Mouse (Mus musculus) Patski (cell line): ENCODE data around the gene Iqub. TPM values are rescaled to one million over a fixed set of nuclear protein-coding genes. Genes with fewer than 3 reads are reported as not detected.
A peak's percentile ranks its signal among the peaks of the same experiment; 100 is the strongest.

Experiments
- ATAC-seq: fragments of 100-300 bp; one replicate; pipeline ENCODE4 v1.8.0; 2021
- CTCF ChIA-PET: fragments of 350-600 bp; sonication (Branson Sonifier 250); formaldehyde crosslinking; loops from one replicate; lab custom pipeline; 2022; ENCODE audit warnings: inconsistent platforms; lab: Charles Lee
- POLR2A ChIA-PET: fragments of 350-600 bp; sonication (Branson Sonifier 250); formaldehyde crosslinking; loops from one replicate; lab custom pipeline; 2022; ENCODE audit warnings: antibody characterized with exemption, inconsistent platforms; lab: Charles Lee
- DNase-seq: peaks from one replicate; pipeline ENCODE4 v3.0.0-alpha.2; 2011; ENCODE audit warnings: low read depth, low spot score
- H3K27me3 ChIP-seq: fragments of 371-371 bp; one replicate; pipeline ENCODE4 v1.5.1; 2021
- CTCF ChIP-seq: fragments of 100-300 bp; IDR thresholded peaks from one replicate; pipeline ENCODE4 v1.5.1; 2021
- in situ Hi-C: fragments of 300-500 bp; cut with MboI; formaldehyde crosslinking; loops from 3 replicates; pipeline ENCODE4 v1.11.1; 2018; ENCODE audit warnings: low pct_unique_long_range_greater_than_20kb, mixed read lengths
- polyA plus RNA-seq: library from polyadenylated mRNA; unstranded; gene quantifications from one replicate; pipeline ENCODE4 v1.2.3, GENCODE M21; 2021

Iqub gene
- polyA plus RNA-seq, 1 experiment from 2014 or later, result not detected

DNA sequence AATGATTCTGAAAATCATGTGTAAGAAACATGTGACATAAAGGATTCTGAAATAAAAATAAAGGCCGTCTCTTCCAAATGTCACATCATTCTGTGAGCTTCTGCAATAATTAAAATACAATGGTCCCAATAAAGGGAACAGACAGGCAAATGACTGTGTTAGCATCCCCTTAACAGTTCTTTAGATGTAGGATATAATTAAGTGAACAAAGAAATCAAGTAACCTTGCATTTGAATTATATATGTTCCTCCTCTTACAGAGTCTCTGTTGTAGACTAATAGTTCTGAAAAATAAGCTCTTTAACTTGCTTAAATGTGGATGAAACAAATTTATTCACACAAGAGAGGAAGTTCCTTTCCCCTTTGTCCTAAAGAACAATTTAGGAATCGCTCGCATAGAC, 23.6 kb upstream of the Iqub start:
- TF ChIP-seq CTCF, result no peak
- in situ Hi-C loops, result no loop called here
- ChIA-PET CTCF (interaction anchor here (1.1 kb wide), 1 partner anchor 8 kb away, joined by 4 read pairs; no protein-coding TSS in a partner anchor), POLR2A (no interaction called here)
- DNase-seq (no peak), ATAC-seq (no peak)
- no peaks in the 10 kb centered on the region for H3K27me3 ChIP-seq

DNA sequence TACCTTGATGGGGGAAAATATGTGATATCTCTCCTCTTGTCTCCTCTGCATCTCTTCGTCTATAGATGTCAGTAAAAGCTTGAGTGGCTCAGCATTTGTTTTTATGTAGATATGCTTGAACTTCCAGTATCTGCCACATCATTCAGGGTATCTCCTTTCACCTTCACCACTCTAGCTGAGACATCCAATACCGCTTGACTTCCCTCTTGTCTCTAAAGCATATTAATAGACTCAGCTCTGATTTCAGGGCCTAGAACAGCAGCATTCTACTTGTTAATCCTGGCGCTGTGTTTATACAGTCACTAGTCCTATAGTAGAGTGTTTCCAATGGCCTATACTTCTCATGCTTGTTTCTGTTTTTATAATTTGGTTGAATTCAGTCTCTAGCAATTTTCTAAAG, 17.9 kb upstream of the Iqub start:
- ATAC-seq (no peak), DNase-seq (no peak)
- CTCF ChIA-PET, result interaction anchor here (1.0 to 1.1 kb wide), 2 partner anchors 13 to 18 kb away, joined by 3 to 4 read pairs; no protein-coding TSS in a partner anchor
- POLR2A ChIA-PET, result no interaction called here
- TF ChIP-seq CTCF, result no peak
- in situ Hi-C loops, result no loop called here
- no peaks in the 10 kb centered on the region for H3K27me3 ChIP-seq

DNA sequence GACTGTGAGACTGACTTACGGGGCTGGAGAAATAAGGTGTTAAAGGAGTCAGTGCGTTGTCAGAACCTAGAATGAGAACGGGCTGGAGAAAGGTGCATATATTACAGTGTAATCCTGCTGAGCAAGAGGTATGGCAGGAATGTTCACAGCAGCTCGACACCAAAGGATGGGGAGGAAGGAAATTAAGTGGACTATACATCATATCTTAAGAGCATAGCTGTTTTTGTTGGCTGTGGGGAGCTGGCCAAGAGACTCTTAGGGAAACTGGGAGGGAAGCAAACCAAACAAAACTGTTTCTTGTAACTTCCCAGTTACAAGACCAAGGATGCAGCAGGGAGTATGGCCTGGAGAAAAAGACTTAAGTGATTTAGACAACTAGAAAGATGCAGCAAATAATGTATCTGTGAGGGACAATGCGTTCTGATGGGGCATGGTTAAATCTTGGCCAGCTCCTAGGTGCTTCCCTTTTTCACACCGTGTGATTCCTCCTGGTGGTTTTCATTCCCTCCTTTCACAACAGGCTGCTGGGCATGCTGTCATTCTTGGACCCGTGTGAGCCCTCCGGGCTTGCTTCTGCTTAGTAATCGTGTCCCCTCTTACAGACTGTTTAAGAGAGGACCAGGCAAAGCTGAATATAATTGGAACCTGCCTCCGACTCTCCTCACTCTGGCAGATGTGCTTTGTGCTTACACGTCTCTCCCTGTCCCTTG, 16.0 kb upstream of the Iqub start:
- in situ Hi-C loops, result no loop called here
- ATAC-seq, result no peak
- ChIA-PET CTCF (interaction anchor here (0.9 to 3.0 kb wide), 10 partner anchors 12 to 133 kb away, joined by 3 to 42 read pairs (median 6); no protein-coding TSS in a partner anchor), POLR2A (no interaction called here)
- TF ChIP-seq CTCF, result no peak
- DNase-seq, result no peak
- no peaks in the 10 kb centered on the region for H3K27me3 ChIP-seq

DNA sequence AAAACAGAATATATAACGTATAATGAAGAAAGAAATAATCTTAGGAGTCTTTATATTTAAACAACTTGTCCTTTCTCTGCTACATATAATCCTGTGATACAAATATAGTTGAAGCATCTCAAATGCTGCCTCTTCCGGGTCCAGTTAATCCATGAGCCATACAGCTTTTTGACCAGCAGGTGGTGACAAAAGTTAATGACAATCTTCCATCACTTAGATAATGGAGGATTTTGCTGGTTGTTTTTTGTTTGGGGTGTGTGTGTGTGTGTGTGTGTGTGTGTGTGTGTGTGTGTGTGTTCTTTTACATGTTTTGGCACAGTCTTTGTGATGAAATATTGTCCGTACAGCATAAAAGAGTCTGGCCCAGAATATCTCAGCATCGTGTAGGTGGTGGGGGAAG, 15.3 kb upstream of the Iqub start:
- POLR2A ChIA-PET, result interaction anchor here (0.7 kb wide), 1 partner anchor 101 kb away, joined by 4 read pairs; no protein-coding TSS in a partner anchor
- peak; percentile 27 for ATAC-seq
- no peak for DNase-seq

DNA sequence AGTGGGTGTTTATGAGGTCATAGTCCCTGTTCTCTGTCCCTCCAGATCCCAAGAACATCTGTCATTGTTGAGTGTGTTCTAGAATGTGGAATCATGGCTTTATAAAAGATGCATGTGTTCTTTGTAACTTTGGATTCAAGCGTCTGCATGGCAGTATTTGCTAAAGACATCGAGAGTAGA, 13.1 kb upstream of the Iqub start, which contains the start of gene Asb15:
Gene Asb15 (plus strand): TSS at position 81 of the 180 bp plus-strand sequence.
- no peak for TF ChIP-seq CTCF
- H3K27me3 ChIP-seq, result no peaks in the 10 kb centered on the region
- DNase-seq (no peak), ATAC-seq (peak; percentile 2)
- POLR2A ChIA-PET, result no interaction called here
- CTCF ChIA-PET, result interaction anchor here (1.3 kb wide), 1 partner anchor 99 kb away, joined by 3 read pairs; no protein-coding TSS in a partner anchor
- in situ Hi-C loops, result loop anchor here (5.0 to 10.0 kb wide), 2 partner anchors 99 to 197 kb away; no protein-coding TSS in a partner anchor

More for the DNA sequence above, 15.3 kb upstream of the Iqub start:
- no peaks in the 10 kb centered on the region for H3K27me3 ChIP-seq
- TF ChIP-seq CTCF, result peak; percentile 63
- in situ Hi-C loops, result no loop called here
- CTCF ChIA-PET, result interaction anchor here (0.7 to 3.0 kb wide), 13 partner anchors 13 to 133 kb away, joined by 3 to 42 read pairs (median 5); no protein-coding TSS in a partner anchor

DNA sequence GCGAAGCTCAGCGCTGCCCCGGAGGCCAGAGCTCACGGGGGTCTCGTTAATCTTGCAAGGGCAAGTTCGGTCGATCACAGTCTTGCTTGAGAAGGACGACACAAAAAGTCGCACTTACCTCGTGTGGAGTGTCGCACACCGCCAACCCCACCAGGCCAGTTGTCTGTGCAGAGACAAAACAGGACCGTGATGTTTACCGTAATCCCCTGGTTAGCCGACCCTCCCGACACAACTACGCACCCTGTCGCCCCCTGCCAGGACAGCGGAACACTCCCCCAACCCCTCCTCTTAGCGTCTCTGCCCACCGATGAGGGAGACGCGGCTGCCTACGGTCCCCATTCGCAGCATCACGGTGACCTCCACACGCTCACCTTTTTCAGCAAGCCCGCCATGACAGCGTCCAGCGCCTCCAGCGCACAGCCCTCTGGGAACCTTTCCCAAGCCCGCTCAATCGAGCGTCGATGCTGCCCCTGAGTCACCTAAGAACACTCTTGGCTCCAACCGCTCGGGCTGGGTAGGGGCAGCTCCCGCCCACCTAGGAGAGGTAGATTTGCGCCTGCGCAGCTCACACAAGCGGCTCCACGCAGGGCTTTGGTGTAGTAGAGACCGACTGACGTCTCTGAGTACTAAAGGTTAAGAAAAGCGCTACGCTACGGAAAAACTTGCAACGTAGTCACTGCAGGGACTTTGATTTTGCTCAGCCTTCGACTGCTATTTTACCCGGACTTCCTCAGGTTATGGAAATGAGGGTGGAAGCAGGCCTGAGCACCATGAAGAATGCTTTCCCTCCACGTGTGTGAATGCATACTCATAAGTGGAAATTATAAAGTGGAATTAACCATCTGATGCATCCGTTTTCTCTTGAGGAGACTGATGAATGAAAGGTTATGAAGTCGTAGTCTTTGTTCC, 12.5 kb upstream of the Iqub start, which contains the start of gene Ndufa5:
Gene Ndufa5 (minus strand): TSS at position 859 of the 909 bp plus-strand sequence.
- TF ChIP-seq CTCF, result no peak
- no peaks in the 10 kb centered on the region for H3K27me3 ChIP-seq
- CTCF ChIA-PET, result interaction anchor here (1.0 to 1.3 kb wide), 2 partner anchors 10 to 100 kb away, joined by 3 read pairs; no protein-coding TSS in a partner anchor
- peak; percentile 98 for ATAC-seq
- POLR2A ChIA-PET, result interaction anchor here (0.5 kb wide), 1 partner anchor 407 kb away, joined by 3 read pairs; no protein-coding TSS in a partner anchor
- in situ Hi-C loops, result loop anchor here (5.0 to 10.0 kb wide), 2 partner anchors 100 to 197 kb away; no protein-coding TSS in a partner anchor
- DNase-seq, result peak; percentile 68

DNA sequence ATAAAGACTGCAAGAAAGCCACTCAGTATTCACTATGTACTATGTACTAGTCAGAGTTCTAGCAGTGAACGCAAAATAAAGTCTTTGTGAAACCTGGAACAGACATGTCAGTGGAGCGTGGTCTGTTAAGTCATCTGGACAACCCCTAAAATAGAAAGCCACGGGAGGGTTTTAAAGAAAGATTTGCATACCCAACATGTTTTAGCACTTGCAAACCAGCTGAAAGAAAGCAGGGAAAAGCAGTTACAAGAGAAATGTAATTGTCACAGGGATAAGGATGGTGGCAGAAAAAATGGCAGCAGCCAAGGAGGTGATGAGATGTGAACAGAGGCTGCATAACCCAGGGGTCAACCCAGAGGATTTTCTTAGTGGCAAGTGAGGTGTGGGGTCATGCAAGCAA, 10.8 kb upstream of the Iqub start:
- POLR2A ChIA-PET, result no interaction called here
- DNase-seq, result no peak
- no peaks in the 10 kb centered on the region for H3K27me3 ChIP-seq
- no peak for ATAC-seq
- CTCF ChIA-PET, result interaction anchor here (1.2 kb wide), 1 partner anchor 9 kb away, joined by 3 read pairs; no protein-coding TSS in a partner anchor
- no peak for TF ChIP-seq CTCF
- in situ Hi-C loops, result loop anchor here (5.0 to 10.0 kb wide), 2 partner anchors 102 to 199 kb away; no protein-coding TSS in a partner anchor

DNA sequence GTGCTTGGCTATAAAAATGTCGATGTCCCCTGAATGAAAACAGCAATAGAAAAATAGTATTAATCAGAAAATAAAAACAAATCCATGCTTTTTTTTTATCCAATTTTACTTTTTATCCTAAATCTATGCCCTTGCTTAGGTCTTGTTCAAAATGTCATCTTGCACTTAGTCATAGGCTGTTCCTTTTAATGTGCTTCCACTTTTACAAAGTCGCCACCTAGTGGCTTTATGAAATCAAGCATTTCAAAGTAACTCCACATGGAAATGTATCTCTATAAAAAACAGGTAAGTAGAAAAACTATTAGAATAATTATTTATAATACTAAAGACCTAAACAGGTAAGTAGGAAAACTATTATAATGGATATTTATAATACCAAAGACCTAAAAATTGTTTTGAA, 1.3 kb upstream of the Iqub start:
- ChIA-PET CTCF (interaction anchor here (0.9 to 1.7 kb wide), 5 partner anchors 11 to 29 kb away, joined by 3 to 5 read pairs (median 4); no protein-coding TSS in a partner anchor), POLR2A (no interaction called here)
- DNase-seq (no peak), ATAC-seq (peak; percentile 69)
- in situ Hi-C loops, result no loop called here
- peaks cover 4% of the 10 kb centered on the region for H3K27me3 ChIP-seq
- TF ChIP-seq CTCF, result peak; percentile 52

DNA sequence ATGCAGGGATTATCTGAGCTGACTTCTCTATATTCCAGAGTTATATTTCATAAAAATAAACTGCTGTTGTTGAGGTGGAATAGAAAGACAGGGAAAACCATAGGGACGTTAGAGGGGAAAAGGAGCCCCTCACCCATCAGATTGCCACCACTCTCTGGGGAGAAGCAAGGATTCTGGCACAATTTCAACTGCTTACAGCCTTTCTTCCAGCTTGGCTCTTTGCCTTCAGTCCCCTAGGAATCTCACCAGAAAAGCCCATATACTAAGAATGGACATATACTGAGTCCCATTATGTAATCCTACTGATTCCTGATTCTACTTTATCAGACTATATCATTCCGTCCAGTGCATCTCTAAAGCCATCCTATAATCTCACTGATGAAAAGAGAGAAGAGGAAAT, 10.7 kb downstream of the Iqub start:
- POLR2A ChIA-PET, result no interaction called here
- in situ Hi-C loops, result no loop called here
- ATAC-seq, result no peak
- CTCF ChIA-PET, result no interaction called here
- H3K27me3 ChIP-seq, result peaks cover 33% of the 10 kb centered on the region
- no peak for DNase-seq
- TF ChIP-seq CTCF, result no peak

DNA sequence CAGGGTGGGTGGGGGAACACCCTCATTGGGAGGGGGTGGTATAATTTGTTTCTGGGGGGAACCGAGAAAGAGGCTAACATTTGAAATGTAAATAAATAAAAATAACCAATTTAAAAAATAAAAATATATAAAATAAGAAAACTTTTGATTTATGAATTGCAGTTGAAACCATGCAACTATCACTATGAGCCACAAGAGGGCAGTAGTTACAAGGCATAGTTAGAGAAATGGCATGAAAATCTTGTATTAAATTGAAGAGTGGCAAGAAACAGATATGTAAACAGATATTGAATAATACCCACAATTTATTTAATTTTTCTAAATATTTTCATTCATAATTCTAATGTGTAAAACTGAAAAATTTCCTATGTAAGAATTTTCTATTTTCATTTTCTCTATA, 24.5 kb downstream of the Iqub start:
- POLR2A ChIA-PET, result no interaction called here
- CTCF ChIA-PET, result interaction anchor here (1.5 kb wide), 1 partner anchor 25 kb away, joined by 5 read pairs; the partner anchor contains the start of gene Iqub
- ATAC-seq (no peak), DNase-seq (no peak)
- peaks cover 19% of the 10 kb centered on the region for H3K27me3 ChIP-seq
- in situ Hi-C loops, result no loop called here
- TF ChIP-seq CTCF, result peak; percentile 48
